Mouse (Mus musculus) adrenal gland, adult 8-10 months (tissue): ENCODE measurements at regions not wholly inside any gene's neighbourhood (a gene's known extent, or its start where the extent isn't known, plus 50 kb on each side); places are given as distances from the start of the nearest gene placed in this dataset.

Experiments
- DNase-seq: peaks from one replicate; pipeline ENCODE4 v3.0.0; 2022

GRCm38 (mm10) chr1:61137210-61137885 lies 159.6 kb downstream of the Icos start:
- DNase-seq: no peak

GRCm38 (mm10) chr1:61137954-61138353 lies 160.2 kb downstream of the Icos start:
- no peak for DNase-seq

- peak; percentile 21 for DNase-seq
Measured at GRCm38 (mm10) chr1:61139291-61139983, 161.7 kb downstream of the Icos start.

- no peak for DNase-seq
Measured at GRCm38 (mm10) chr1:61139984-61140648, 162.4 kb downstream of the Icos start.

- no peak for DNase-seq
Measured at GRCm38 (mm10) chr1:61140870-61141591, 163.3 kb downstream of the Icos start.

GRCm38 (mm10) chr1:61141592-61141930 lies 163.8 kb downstream of the Icos start:
- DNase-seq: no peak

- no peak for DNase-seq
Measured at GRCm38 (mm10) chr1:61141952-61142351, 164.2 kb downstream of the Icos start.

GRCm38 (mm10) chr1:61143030-61143753 lies 165.5 kb downstream of the Icos start:
- no peak for DNase-seq

- DNase-seq: no peak
Measured at GRCm38 (mm10) chr1:61143754-61144066, 166.0 kb downstream of the Icos start.

- DNase-seq: no peak
Measured at GRCm38 (mm10) chr1:61145013-61145412, 167.3 kb downstream of the Icos start.

- no peak for DNase-seq
Measured at GRCm38 (mm10) chr1:61145572-61145971, 167.8 kb downstream of the Icos start.

- no peak for DNase-seq
Measured at GRCm38 (mm10) chr1:61146222-61146723, 168.5 kb downstream of the Icos start.

GRCm38 (mm10) chr1:61151742-61152141 lies 174.0 kb downstream of the Icos start:
- DNase-seq: no peak

- no peak for DNase-seq
Measured at GRCm38 (mm10) chr1:61152157-61152556, 174.4 kb downstream of the Icos start.

GRCm38 (mm10) chr1:61154216-61154615 lies 176.5 kb downstream of the Icos start:
- no peak for DNase-seq

GRCm38 (mm10) chr1:61157271-61157670 lies 179.5 kb downstream of the Icos start:
- peak; percentile 53 for DNase-seq

- DNase-seq: no peak
Measured at GRCm38 (mm10) chr1:61160505-61160904, 182.8 kb downstream of the Icos start.

GRCm38 (mm10) chr1:61164271-61164670 lies 186.5 kb downstream of the Icos start:
- DNase-seq: no peak

- DNase-seq: no peak
Measured at GRCm38 (mm10) chr1:61171941-61172340, 194.2 kb downstream of the Icos start.

- DNase-seq: no peak
Measured at GRCm38 (mm10) chr1:61172946-61173345, 195.2 kb downstream of the Icos start.

GRCm38 (mm10) chr1:61175239-61175638 lies 197.5 kb downstream of the Icos start:
- no peak for DNase-seq

GRCm38 (mm10) chr1:61179461-61179860 lies 201.7 kb downstream of the Icos start:
- no peak for DNase-seq
